Mouse (Mus musculus) activated CD4-positive, CD25-positive, alpha-beta regulatory T cell, adult 4 months (primary cell): ENCODE measurements around the gene Nkd1. TPM values are rescaled to one million over a fixed set of nuclear protein-coding genes. Genes with fewer than 3 reads are reported as not detected.

ENCODE experiments used
- ATAC-seq: one replicate; pipeline ENCODE4 v1.8.0; 2017
- polyA plus RNA-seq, 2 experiments: library from polyadenylated mRNA; unstranded; fragments of 100-300 nt; shearing (Covaris generic); gene quantifications; one replicate each; pipeline ENCODE4 v1.2.1; 2017

Nkd1 gene
- polyA plus RNA-seq, result not detected

GRCm38 (mm10) chr8:88520985-88521527 lies at the start of gene Nkd1:
Gene Nkd1, plus strand, starts transcription at chr8:88521354.
- ATAC-seq, result no peak

DNA sequence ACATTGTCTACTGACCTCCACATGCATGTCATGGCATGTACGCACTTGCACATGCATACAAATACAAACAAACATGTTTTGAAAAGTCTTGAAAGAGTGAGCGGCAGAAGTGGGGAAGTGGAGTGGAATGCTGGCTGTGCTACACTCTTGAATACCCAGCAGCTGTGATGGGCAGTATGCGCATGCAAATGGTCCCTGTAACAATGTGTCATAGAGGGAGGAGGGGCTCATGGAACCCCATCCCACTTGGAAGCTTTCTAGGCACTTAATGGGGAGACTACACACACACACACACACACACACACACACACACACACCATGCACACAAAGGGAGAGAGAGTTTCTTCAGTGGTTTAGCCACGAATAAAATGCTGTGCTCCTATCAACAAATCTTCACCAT lies 39.9 kb upstream of the Nkd1 start:
- ATAC-seq, result no peak

DNA sequence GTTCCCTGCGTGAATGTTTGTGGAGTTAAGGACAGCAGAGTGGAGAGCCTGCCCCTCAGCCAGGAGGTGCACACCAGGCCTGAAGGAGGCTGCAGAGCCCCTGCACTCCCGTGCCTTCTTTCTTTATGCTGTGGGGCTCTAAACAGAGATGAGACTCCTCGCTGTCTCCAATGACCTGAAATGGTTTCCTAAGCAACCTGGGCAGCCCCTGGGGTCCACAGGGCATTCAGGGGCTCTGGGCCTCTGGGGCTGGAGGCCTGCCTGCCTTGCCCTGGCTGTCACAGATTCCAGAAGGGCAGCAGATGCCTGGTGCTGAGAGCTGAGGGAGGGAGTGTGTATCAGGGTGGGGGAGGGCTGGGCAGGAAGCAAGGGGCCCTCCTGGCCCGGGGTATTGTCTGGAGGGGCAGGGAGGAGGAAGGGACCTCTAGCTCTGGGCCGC lies 32.7 kb upstream of the Nkd1 start:
- no peak for ATAC-seq

- ATAC-seq, result no peak
Observed at GRCm38 (mm10) chr8:88494076-88494475, 27.1 kb upstream of the Nkd1 start.

DNA sequence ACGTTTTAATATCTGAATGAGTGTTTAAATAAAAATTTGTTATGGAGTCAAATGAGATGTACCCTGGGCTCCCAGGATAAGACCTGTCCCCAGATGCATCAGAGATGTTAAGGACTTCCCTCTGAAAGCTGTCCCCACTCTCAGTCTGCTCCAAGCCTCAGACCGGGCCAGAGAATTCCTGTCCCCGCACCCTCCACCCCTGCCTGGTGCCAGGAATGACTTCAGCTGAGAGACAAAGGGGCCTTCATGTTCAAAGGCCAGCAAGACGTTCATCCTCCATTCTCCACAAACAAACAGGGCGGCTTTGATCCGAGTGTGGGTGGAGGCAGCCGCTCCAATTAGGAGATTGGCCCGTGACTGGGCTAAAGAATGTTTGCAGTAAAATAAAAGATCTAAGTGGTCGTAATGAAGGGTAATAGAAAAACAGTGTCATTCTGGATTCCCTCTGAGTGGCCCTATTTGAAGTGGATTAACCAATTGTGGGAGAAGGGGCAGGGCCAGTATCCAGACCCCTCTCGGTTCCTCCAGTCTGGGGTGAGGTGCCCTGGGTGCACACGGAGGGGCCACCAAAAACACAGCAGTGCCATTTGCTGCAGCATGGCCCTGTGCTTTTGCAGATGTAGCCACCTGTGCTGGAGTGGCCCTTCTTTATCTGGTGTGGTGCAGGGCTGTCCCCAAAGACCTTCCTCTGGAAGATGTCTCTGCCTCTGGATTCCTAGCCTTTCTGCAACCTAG lies 25.9 kb upstream of the Nkd1 start:
- ATAC-seq, result no peak

- ATAC-seq, result no peak
Observed at GRCm38 (mm10) chr8:88502143-88502542, 19.0 kb upstream of the Nkd1 start.

DNA sequence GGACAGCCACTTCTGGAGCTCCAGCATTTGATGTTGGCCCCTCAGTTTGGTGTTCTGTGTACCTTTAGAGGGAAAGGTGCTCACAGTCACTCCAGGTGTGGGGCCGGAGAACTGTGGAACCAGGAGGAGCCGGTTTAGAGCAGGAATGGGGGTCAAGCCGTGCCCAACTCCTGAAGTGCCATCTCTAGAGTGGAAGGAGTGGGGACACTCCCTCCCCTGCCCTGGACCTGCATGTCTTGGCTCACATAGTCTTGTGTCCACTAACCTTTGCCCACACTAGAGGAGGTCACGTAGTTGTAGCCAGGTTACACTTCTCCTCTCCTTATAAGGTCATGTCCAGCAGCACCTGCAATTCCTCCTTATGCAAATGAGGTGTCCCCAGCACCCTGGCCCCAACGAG lies 14.2 kb upstream of the Nkd1 start:
- no peak for ATAC-seq

DNA sequence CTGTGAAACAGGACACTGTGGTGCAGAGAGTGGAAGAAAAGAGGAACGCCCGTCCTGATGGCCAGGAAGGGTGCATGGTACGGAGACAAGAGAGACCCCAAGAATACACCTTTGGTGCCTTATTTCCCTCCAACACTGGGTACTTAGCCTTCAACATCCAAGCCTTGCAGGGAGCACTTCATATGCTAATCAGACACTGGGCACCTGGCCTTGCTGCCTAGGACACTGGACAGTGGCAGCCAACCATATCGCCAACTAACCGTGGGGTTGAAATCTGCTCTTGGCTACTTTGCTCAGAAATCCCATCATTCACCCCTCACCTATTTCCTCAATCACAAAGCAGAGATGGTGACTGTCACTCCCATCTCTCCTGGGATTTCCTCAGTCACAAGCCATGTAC lies 10.1 kb upstream of the Nkd1 start:
- no peak for ATAC-seq

- ATAC-seq, result no peak
Observed at GRCm38 (mm10) chr8:88512094-88512794, 8.9 kb upstream of the Nkd1 start.

DNA sequence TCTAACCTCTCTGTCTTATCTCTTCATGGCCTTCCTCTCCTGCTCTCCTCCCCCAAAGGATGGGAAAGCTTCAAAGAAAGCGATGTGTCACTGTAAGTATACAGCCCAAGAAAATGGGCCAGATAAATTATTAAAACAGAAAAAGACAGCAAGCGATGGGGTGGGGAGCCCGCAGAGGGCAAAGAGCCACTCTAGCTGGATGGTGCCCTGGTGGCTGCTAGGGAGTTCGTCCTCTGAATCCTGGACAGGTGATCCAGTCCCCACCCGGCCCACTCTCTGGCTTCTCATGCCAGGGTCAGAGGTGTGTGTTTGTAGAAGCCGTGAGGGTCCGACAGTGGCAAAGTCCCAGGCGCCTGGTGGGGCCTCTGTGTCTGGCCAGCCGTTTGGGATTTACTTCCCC lies 3.1 kb upstream of the Nkd1 start:
- ATAC-seq, result no peak

DNA sequence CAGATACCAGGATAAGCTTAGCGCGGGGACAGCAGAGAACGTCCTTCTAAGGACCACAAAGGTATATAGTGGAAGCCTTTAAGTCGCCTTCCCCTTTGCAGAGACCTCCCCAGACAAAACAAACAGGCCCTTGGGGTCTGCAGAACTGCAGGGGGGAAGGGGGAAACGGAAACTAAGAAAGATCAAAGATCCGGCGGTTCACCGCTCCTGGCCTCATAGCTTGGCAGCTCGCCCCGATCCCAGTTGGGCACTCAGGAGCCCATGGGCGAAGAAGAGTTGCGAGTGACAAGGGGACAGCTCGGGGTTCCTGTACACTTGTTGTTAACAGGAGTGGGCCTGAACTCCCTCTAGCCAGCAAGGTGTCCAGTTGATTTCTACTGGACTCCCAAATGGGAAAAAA lies 773 bp upstream of the Nkd1 start:
- no peak for ATAC-seq

DNA sequence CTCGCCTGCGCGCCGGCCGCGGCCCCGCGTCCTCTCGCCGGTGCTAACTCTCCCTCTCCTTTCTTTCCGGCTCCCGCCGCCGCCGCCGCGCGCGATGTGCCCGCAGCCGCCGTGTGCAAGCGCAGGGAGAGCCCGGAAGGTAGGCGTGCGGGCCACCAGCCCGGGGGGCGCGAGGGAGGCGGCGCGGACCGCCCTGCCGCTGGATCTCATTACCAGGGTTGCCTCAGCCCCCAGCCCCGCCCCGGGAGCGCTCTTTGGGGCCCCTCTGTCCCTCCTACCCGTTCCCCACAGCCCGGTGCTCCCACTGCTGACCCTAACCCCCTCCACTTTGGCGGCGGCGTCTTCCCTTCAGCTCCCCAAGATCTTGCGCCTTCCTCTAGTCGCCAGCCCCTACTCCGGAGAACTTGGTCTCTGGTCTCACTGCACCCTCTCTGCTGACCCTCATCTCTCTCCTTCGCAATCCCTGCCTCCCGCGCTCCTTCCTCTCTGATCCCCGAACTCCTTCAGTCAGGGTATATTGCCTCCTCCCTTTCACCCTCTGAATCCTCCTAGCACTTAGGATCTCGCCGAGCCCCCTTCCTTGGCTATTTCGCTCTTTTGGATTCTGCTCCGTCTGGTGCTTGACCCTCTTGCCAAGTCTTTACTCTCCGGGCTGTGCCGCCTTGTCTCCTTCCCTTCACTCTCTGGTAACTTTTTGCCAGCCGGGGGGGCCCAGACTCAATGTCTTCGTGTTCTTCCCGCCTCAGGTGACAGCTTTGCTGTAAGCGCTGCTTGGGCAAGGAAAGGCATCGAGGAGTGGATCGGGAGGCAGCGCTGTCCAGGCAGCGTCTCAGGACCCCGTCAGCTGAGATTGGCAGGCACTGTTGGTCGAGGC lies 624 bp downstream of the Nkd1 start:
- no peak for ATAC-seq

DNA sequence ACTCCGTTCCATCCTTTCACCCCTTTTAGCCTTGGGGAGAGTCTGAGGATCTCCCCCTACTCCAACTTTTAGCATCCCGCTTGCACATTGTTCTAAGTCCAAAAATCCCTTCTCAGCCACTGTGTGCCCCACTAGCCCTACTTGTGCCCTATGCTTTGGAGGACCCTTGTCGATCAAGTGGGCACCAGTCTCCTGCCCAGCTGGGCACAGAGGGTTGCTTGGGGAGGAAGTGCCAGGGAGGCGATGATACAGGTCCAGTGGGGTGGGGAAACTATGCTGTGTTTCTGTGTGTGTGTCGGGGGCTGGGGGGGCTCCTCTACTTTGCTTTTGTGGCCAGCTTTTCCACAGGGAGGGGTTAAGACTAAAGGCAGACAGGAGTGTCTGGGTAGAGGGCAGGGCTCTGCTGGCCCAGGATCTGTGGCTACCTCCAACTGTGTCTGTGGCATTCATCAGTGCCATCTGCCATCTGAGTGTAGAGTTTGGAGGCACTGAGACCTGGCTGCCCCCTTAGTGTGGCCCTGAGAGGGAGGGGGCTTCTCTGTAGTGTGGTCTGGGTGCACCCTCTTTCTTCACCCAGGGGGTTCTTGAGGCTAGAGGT lies 1.4 kb downstream of the Nkd1 start:
- no peak for ATAC-seq

DNA sequence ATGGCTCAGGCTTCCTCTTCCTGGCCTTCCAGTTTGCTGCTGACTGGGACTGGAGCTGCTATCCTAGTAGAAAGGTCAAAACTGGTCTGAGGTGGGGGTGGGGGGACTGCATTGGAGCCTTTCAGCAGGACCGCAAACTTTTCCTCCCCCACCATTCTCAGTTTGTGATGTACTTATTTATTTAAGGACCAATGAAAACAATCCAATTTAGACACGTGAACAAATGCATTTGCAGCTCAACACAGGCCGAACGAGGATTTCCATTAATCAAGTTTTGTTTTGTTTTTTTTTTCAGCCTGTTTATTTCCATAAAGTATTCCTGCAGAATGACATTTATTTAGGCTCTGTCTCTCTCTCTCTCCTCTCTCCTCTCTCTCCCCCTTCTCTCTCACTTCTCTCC lies 2.5 kb downstream of the Nkd1 start:
- no peak for ATAC-seq

- ATAC-seq, result no peak
Observed at GRCm38 (mm10) chr8:88524132-88524531, 3.0 kb downstream of the Nkd1 start.

DNA sequence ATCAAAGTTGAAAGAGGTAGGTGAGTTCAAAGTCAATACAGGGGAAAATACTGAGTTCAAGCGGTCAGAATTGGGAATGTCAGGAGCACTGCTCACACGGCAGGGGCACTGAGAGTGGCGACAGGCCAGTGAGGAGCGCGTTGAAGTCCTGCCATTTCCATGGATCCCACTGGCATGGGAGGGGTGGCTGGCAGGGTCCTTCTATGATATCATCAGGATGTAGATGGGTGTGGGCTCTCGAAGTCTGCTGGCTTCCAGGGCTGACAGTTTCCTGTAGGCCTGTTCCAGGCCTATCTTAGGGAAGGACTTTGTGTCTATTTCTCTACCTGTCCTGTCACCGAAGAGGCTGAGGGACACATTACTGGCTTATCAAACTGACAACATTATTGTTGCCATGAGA lies 3.7 kb downstream of the Nkd1 start:
- ATAC-seq, result no peak

DNA sequence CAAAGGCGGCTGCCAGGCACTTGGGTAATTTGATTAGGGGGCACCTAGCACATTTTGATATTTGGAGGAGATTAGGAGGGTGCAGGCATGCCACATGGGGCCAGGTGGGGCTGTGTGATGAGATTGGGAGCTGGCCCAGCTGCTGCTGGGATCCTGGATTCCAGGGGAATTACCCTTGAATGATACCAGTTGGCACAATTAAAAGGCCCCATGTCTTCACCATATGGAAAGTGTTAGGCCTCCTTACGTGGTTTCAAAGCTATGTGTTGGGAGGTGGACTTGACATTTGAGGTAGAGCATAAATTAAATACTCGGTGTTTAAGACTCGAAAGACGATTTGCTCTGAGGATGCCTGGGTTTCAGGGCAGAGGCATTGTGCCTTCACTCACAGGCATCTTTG lies 5.1 kb downstream of the Nkd1 start:
- no peak for ATAC-seq

GRCm38 (mm10) chr8:88528186-88528585 lies 7.0 kb downstream of the Nkd1 start:
- ATAC-seq, result no peak

DNA sequence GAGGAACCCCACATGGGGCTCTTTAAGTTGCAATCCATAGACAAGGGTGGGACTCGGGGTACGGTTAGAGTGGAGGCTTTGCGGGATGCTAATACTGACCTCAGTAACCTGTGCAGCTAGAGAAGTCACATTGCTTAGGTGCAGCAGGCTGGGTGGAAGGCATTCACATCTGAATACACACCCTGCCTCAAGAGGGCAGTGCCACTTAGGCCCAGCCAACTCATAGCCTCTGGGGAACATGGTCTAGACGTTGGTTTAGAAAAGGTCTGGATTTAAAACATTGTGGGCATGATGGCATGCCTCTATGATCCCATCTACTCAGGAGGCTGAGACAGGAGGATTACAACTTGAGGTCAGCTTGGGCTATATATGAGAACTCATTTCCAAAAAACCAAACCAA lies 8.6 kb downstream of the Nkd1 start:
- no peak for ATAC-seq

DNA sequence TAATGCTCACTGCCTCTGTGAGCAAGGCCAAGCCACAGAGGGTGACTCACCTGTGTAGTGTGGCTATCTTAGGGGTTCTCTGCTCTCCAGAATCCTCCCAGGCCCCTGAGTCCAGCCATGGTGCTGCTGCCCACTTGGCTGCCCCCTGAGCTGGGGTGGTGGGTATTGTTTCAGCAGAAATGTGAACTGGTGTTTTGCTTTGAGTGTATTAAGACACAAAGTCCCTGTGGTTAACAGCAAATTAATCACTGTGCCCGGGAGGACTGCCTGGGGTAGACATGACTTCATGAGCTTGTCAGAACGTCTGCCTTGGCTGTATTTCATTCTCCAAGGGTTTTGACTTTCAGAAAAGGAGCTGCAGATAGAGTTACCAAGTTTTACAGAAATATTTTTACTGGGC lies 15.9 kb downstream of the Nkd1 start:
- ATAC-seq, result no peak

GRCm38 (mm10) chr8:88537998-88538975 lies 17.1 kb downstream of the Nkd1 start:
- no peak for ATAC-seq
